Comparison of ENCODE assay signal across 21 mouse cellular contexts in genomic region chr4:142967604-142968003, GRCm38 (mm10).
A peak's percentile ranks its signal among the peaks of the same experiment; 100 is the strongest.
DNase-seq lines count a peak whose midpoint lies in the region; ATAC-seq and TF ChIP-seq lines count a peak whose summit lies in the region.
"Had no signal": no experiment of that assay in that cellular context is flagged by ENCODE, and none has a peak within 500 bp of the region (broad histone marks: within the 10 kb centered on the region; RNA-seq: fewer than 3 reads in every experiment).

No protein-coding gene starts in this region.

- CTCF ChIA-PET in Patski (lab: Charles Lee) = interaction anchor here (1.3 kb wide), 1 partner anchor 14 kb away, joined by 3 read pairs; no protein-coding TSS in a partner anchor

- no peak overlapping the region for H3K4me2 ChIP-seq in liver, embryonic 14.5 days (ENCODE audit: low read depth)
- H3K4me2 ChIP-seq in liver, embryonic 11.5 days = no peak overlapping the region
- H3K4me2 ChIP-seq: heart, embryonic 11.5 days; hindbrain, embryonic 15.5 days; liver, embryonic 13.5 days had no signal

- H3K36me3 ChIP-seq in heart, adult 2 months (ENCODE audit: control insufficient read depth, insufficient read depth, low read length) = no peaks in the 10 kb centered on the region
- no peaks in the 10 kb centered on the region for H3K36me3 ChIP-seq in liver, embryonic 14.5 days (replicated peaks; ENCODE audit: control insufficient read depth, insufficient read depth, low read depth)
- H3K36me3 ChIP-seq in liver, embryonic 11.5 days (ENCODE audit: control insufficient read depth, insufficient read depth, low read length) = no peaks in the 10 kb centered on the region
- no peaks in the 10 kb centered on the region for H3K36me3 ChIP-seq in E14TG2a.4 (ENCODE audit: insufficient read depth, low read length)
- H3K36me3 ChIP-seq: hindbrain, embryonic 15.5 days; limb, embryonic 10.5 days; liver, embryonic 13.5 days had no signal

- no peak overlapping the region for H3K27ac ChIP-seq in heart, adult 2 months
- no peak overlapping the region for H3K27ac ChIP-seq in liver, embryonic 14.5 days
- no peak overlapping the region for H3K27ac ChIP-seq in liver, embryonic 11.5 days (ENCODE audit: low read depth, low read length)
- H3K27ac ChIP-seq: hindbrain, embryonic 15.5 days; limb, embryonic 10.5 days; liver, embryonic 13.5 days; macrophage had no signal

- H3K79me2 ChIP-seq in heart, adult 2 months (replicated peaks; ENCODE audit: control insufficient read depth, insufficient read depth, low read length) = no peaks in the 10 kb centered on the region

- intact Hi-C loops in heart, adult 2 months (cut with DNase I) = no loop called here

- WGBS in heart, adult 2 months = 80% methylated on average over 2 of the region's 2 CpGs
- 51% methylated on average over 2 of the region's 2 CpGs for WGBS in liver, embryonic 14.5 days (ENCODE audit: insufficient replicate concordance)
- WGBS in liver, embryonic 11.5 days = 91% methylated on average over 2 of the region's 2 CpGs

- TF ChIP-seq POLR2A in heart, adult 2 months (IDR thresholded peaks at IDR 0.05; ENCODE audit: insufficient read depth, low read depth, low read length) = no peak

- no peaks in the 10 kb centered on the region for H3K4me1 ChIP-seq in heart, adult 2 months (ENCODE audit: control insufficient read depth, insufficient read depth, low read length)
- no peaks in the 10 kb centered on the region for H3K4me1 ChIP-seq in liver, embryonic 14.5 days (replicated peaks; ENCODE audit: control insufficient read depth in 2 of 2, insufficient read depth in 2 of 2, low read length in 1 of 2)
- H3K4me1 ChIP-seq in liver, embryonic 11.5 days (replicated peaks; ENCODE audit: control insufficient read depth, insufficient read depth, low read length) = no peaks in the 10 kb centered on the region
- no peaks in the 10 kb centered on the region for H3K4me1 ChIP-seq in E14TG2a.4 (replicated peaks; ENCODE audit: low read depth, low read length)
- H3K4me1 ChIP-seq: hindbrain, embryonic 15.5 days; limb, embryonic 10.5 days; liver, embryonic 13.5 days had no signal

- H3K27me3 ChIP-seq in heart, adult 2 months (ENCODE audit: control insufficient read depth, insufficient read depth, low read length) = no peaks in the 10 kb centered on the region
- H3K27me3 ChIP-seq in liver, embryonic 14.5 days (ENCODE audit: control insufficient read depth, insufficient read depth, low read length) = no peaks in the 10 kb centered on the region
- no peaks in the 10 kb centered on the region for H3K27me3 ChIP-seq in liver, embryonic 11.5 days (replicated peaks; ENCODE audit: control insufficient read depth, insufficient read depth, low read length)
- H3K27me3 ChIP-seq in E14TG2a.4 (ENCODE audit: insufficient read depth, low read length) (no peaks in the 10 kb centered on the region), Patski (no peaks in the 10 kb centered on the region)
- H3K27me3 ChIP-seq: CH12.LX; hindbrain, embryonic 15.5 days; liver, embryonic 13.5 days had no signal

- in situ Hi-C loops in Patski (cut with MboI; ENCODE audit: low pct_unique_long_range_greater_than_20kb) = no loop called here

- H3K4me3 ChIP-seq in heart, adult 2 months = no peak overlapping the region
- no peak overlapping the region for H3K4me3 ChIP-seq in liver, embryonic 14.5 days (ENCODE audit: insufficient read depth in 1 of 2, low read depth in 2 of 2, low read length in 2 of 2)
- no peak overlapping the region for H3K4me3 ChIP-seq in liver, embryonic 11.5 days (ENCODE audit: low read depth, low read length)
- no peak overlapping the region for H3K4me3 ChIP-seq in E14TG2a.4 (replicated peaks; ENCODE audit: low read length)
- H3K4me3 ChIP-seq: hindbrain, embryonic 15.5 days; limb, embryonic 10.5 days; liver, embryonic 13.5 days had no signal

- POLR2A ChIA-PET in Patski (lab: Charles Lee) = no interaction called here

- no peak for TF ChIP-seq EP300 in heart, adult 2 months (IDR thresholded peaks at IDR 0.05; ENCODE audit: insufficient read depth, low read depth, low read length)
- no peak for TF ChIP-seq EP300 in liver, embryonic 14.5 days (IDR thresholded peaks at IDR 0.05; ENCODE audit: low read depth)

- no peak for ATAC-seq in liver, embryonic 14.5 days (ENCODE audit: insufficient read depth)
- ATAC-seq in liver, embryonic 11.5 days (replicated peaks; ENCODE audit: low FRiP score) = no peak
- ATAC-seq in Patski = no peak
- ATAC-seq: activated CD4-positive, CD25-positive, alpha-beta regulatory T cell, adult 4 months; forebrain, embryonic 16.5 days; lung, postnatal 0 days had no signal

- 0 out of 2 replicates have a peak, but pooled peaks have one; percentile 18 for TF ChIP-seq CTCF in heart, adult 2 months (IDR thresholded peaks at IDR 0.05)
- peak; percentile 28; the same call in 1 of the 2 replicates for TF ChIP-seq CTCF in liver, embryonic 14.5 days (IDR thresholded peaks at IDR 0.05; ENCODE audit: low read depth)
- TF ChIP-seq CTCF in E14TG2a.4 (conservative IDR thresholded peaks at IDR 0.05; ENCODE audit: low read length) (peak; percentile 71), Patski (IDR thresholded peaks at IDR 0.05) (peak; percentile 31)

- DNase-seq in heart, adult 2 months = no peak
- no peak for DNase-seq in heart, adult 8-10 months (ENCODE audit: low spot score)
- no peak for DNase-seq in liver, embryonic 14.5 days (ENCODE audit: low read depth in 3 of 3, low spot score in 3 of 3)
- DNase-seq in liver, embryonic 11.5 days (ENCODE audit: low spot score) = no peak
- no peak for DNase-seq in Patski (ENCODE audit: low read depth, low spot score)
- DNase-seq in frontal cortex, adult 2 months (ENCODE audit: extremely low spot score in 1 of 2, low spot score in 1 of 2) = no peak
- no peak for DNase-seq in frontal cortex, postnatal 25 days (ENCODE audit: low spot score in 2 of 2)
- DNase-seq: adrenal gland, postnatal 14 days; B cell, adult 2 months; cerebellum, adult 9-10 months; kidney, adult 18-20 months; liver, embryonic 13.5 days had no signal

- H3K9me3 ChIP-seq in liver, embryonic 14.5 days (ENCODE audit: control insufficient read depth, low read length) = no peaks in the 10 kb centered on the region
- peaks cover 2% of the 10 kb centered on the region; the same call in 1 of the 2 replicates for H3K9me3 ChIP-seq in liver, embryonic 11.5 days (ENCODE audit: control insufficient read depth, low read length)
- H3K9me3 ChIP-seq in E14TG2a.4 (ENCODE audit: low read length) = no peaks in the 10 kb centered on the region
- H3K9me3 ChIP-seq: hindbrain, embryonic 15.5 days; limb, embryonic 10.5 days had no signal

- no peak overlapping the region for H3K9ac ChIP-seq in heart, adult 2 months (ENCODE audit: low read depth, low read length)
- H3K9ac ChIP-seq in liver, embryonic 14.5 days (replicated peaks) = no peak overlapping the region
- H3K9ac ChIP-seq in liver, embryonic 11.5 days (ENCODE audit: low read depth, low read length) = no peak overlapping the region
- H3K9ac ChIP-seq: hindbrain, embryonic 15.5 days; liver, embryonic 13.5 days had no signal

Comparison
In these comparisons a context has a peak if more than half of its experiments do, and no peak if none do; other contexts are left out.
1. CTCF ChIP-seq: peak in every context shown above with its lines; median percentile 71 in E14TG2a.4; 31 in Patski; 28 in liver, embryonic 14.5 days; 18 in heart, adult 2 months.